Mouse (Mus musculus) fat pad, adult 2 months (tissue): ENCODE results near the gene Dock8.
A peak's percentile ranks its signal among the peaks of the same experiment; 100 is the strongest.

Experiments
- DNase-seq: peaks from one replicate; pipeline ENCODE4 v3.0.0-alpha.2; 2011; ENCODE audit warnings: low read depth, low spot score; ENCODE audit errors: extremely low read depth

Dock8 gene

DNA sequence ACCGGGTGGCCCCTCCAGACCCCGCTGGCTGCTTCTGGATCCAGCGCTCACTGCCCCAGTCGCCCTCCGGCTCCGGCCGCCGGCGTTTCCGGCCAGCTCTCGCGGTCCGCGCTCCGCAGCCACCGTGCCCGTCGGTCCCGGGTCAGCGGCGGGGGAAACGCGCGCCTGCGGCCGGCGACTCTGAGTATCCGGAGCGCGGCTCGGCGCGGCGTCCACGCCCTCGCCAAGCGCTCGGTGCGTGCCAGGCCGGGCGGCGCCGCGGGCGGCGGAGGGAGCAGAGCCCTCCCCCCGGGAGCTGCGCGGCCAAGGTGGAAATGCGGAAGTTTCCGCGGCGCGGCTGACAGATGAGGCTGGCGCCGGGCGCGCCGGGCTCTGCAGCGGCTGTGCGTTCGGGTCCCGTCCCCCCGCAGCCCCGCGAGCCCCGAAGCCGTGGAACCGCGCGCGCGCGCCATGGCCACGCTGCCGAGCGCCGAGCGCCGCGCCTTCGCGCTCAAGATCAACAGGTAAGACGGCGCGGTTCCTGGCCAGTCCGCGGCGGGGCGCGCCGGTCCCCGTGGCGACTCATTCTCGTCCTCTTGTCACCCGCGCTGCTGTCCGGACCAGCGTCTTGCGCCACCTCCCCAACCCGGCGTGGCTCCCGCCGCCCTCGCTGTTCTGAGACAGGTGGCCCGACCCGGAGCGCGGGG lies at the start of gene Dock8:
Dock8 (plus strand) TSS at position 334 of the 686 bp plus-strand sequence.
- DNase-seq = no peak

GRCm38 (mm10) chr19:24958531-24958930 lies 40.8 kb upstream of the Dock8 start:
- DNase-seq = no peak

DNA sequence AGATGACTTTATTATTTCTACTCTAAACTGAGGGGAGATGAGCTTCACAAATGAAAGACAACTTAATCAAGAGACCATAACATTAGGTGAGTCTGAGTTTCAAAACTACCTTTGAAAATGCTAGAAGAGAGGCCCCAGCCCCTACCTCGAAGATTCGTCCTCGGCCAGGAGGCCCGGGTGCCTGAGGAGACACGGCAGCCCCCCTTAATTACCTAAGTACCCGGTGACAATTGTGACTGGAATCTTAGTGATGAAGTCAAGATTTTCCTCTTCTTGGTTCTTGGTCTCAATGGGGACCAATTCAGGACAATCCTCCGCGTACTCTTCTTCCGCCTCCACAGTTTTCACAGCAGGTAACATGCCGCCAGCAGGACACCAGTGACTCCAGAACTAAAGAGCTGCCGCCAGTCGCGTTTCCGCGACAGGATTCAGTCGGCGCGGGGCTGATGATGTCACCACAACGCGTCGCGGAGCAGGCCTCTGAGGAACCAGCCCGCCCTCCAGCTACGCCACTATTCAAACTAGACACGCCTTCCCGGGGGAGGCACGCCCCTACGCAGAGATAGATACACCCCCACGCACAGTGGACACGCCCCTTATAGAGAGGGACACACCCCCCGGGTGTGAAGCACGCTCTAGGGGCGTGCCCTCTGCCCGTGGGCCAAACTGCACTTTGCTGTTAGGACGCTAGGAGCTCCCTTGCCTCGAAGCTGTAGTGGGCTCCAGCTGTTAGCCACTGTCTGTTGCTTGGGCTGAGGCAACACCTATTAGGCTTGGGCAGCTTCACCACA lies 38.0 kb upstream of the Dock8 start, which contains the start of gene Cbwd1:
Cbwd1 (minus strand) TSS at position 439 of the 791 bp plus-strand sequence.
- DNase-seq = peak; percentile 82

DNA sequence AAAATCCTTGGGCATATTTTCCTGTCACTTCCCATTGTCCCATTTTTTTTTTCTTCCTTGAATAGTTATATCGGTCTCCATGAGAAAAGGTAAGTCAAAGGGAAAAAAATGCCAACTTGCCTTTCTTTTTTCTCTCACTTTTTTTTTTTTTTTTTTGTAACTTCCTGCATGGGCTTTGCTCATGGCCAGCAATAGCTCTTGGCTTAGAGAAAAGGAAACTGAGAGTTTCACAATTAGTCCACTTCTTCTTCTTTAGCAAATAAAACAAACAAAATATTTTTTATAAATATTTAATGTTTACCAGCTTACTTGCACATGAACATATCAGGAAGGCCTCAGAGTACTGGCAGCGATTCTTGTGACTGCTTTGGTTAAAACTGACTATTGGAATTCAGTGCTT lies 33.1 kb upstream of the Dock8 start:
- DNase-seq = no peak

DNA sequence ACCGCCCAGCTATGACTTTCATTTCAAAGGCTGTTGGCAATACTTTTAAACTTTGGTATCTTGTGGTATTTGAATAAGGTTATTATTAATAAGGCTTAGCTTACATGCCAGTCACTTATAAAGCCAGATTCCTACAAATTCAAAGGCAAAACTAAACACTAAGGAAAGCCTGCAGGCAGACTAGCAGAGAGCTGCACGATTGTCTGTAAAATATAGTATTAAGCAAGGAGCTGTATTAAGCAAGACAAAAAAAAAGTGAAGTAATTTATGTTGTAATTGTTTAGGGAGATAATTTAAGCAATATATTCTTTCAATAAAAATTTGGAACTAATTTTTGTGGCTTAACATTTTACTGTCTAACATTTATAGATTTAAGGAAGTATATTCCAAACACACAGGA lies 32.4 kb upstream of the Dock8 start:
- DNase-seq = peak; percentile 55

DNA sequence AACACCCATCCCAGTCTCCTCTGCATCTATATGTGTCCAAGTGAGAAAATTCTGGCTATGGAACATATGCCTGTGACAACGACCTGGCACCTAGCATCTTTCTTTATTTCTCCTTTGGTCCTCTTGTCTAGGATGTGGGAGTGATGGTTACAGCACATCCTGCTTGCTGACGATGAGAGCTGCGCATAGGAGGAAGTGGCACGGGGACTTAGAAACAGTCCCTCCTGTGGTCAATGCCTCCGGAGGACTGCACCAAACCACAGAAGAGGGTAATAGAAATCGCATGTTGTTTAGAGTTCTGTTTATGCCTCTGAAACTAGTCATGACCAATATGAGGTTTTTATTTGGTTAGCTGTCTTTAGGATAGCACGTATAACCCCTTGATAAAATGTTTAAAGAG lies 28.0 kb upstream of the Dock8 start:
- DNase-seq = no peak

GRCm38 (mm10) chr19:24972701-24973390 lies 26.5 kb upstream of the Dock8 start:
- no peak for DNase-seq

GRCm38 (mm10) chr19:24977991-24978390 lies 21.3 kb upstream of the Dock8 start:
- no peak for DNase-seq

GRCm38 (mm10) chr19:24978852-24979842 lies 20.2 kb upstream of the Dock8 start:
- peak; percentile 81 for DNase-seq

DNA sequence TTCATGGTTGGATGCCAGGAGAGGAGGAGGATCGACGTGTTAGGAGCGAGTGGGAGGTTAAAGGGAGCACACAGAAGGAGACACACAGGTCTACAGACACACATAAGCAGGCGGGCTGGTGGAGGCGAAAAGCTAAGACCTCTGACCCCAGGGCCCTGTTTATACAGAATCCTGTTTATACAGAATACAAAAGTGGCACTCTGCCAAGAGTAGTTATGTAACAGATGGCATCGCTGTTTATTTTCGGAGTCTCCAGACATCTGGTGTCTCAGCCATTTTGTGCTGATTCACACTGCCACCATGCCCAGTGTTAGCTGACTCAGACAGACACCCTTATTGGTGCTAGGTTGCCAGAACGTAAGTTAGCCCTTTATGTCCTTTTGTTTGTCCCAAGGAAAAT lies 18.0 kb upstream of the Dock8 start:
- DNase-seq = peak; percentile 56

DNA sequence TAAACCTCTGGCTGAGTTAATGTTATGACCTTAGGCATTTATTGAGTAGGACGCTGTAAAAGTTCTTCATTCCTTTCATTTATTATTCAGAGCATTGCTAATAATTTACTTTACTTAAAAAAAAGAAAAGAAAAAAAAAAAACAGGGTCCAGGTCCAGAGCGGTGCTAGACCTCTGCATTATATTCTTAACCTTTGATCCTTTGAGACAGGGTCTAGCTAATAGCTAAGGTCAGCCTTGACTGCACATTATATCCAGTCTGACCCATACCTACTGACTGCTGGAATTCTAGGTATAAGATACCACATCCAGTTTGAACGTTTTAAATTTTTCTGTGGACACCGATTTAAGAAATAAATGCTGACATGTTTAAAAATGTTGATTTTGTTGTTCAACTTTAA lies 16.3 kb upstream of the Dock8 start:
- no peak for DNase-seq

GRCm38 (mm10) chr19:24983857-24984498 lies 15.4 kb upstream of the Dock8 start:
- no peak for DNase-seq

DNA sequence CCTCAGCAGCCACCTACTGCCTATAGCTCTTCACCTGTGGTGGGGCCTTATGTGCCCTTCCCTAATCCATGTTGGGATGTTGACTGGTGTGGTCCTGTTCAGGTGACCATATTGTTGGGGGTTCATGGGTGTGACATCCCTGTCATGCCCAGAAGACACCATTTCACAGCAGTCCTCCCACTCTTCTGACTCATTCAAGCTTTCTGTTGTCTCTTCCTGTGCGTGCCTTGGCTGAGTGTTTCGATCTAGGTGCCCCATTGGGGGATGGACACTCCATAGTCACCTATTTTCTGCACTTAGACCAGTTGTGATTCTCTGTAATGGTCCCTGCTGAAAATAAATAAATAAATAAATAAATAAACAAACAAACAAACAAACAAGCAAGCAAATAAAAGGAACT lies 14.3 kb upstream of the Dock8 start:
- DNase-seq = no peak

DNA sequence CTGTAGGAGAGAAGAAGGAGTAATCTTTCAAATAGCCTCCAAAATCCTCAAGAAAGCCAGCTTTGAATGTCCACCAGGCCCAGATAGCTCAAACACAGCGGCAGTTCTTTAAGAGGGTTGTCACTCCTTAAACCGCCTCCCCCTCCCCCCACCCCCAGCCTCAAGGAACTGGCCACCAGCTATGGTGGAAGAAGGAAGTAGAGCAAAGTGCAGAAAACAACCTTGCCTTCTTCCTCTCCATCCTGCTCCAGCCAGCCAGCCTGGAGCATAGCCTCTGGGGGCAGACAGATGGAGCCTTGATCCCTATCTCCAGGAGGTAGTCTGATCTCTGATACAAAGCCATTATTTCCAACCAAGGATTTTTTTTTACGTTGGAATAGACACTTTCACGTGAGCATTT lies 12.0 kb upstream of the Dock8 start:
- DNase-seq = no peak

DNA sequence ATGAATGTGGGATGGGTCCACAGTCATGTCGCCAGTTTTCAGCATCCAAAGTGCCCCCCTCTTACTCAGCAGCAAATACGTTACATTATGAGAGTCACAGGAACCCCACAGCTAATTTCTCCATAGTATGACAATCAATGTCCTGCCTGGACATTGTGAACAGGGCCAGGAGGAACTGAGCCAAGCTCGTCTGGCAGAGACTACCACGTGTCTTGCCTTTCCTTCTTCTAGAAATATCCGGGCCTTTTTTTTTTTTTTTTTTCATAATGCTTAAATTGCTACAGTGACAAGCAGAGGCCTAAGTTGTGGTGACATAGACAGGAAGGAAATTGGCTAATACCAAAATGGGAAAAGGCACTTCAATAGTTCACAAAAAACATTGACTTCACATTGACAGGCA lies 10.5 kb upstream of the Dock8 start:
- no peak for DNase-seq

DNA sequence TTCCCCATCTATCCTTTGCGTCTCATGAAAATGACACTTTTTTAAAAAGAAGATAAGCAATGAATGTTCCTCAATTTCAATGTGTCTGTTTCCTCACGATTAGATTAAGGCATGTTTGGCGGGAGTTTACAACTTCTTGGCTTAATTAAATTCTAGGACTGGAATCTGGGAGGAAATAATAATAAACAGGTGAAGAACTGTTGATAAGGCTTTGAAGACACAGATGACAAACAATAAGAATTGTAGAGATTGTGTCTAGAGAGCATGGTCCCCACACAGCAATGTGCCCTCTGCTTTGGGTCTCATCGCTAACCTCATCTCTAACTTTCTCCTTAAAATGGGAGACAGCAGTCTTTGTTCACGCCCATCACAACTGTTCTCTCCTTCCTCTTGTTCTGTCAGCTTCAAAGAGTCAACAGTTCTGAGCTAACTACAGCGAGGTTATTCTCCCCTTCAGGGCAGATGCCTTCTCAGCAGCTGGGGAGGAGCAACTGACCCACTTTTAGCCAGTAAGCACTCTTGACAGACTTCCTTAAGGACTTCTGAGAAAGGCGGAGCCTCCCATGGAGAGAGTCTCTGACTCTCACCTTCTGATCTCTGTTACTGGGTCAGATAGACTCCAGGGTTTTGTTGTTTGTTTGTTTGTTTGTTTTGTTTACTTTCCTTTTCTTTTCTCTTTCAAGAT lies 9.1 kb upstream of the Dock8 start:
- DNase-seq = no peak

- no peak for DNase-seq
Measured at GRCm38 (mm10) chr19:24993526-24993925, 5.8 kb upstream of the Dock8 start.

- DNase-seq = no peak
Measured at GRCm38 (mm10) chr19:24994900-24995299, 4.4 kb upstream of the Dock8 start.
